Mouse (Mus musculus) testis, adult 2 months (tissue): ENCODE data around the gene Stard13.

Experiments
- CTCF ChIP-seq: fragments of 200-500 bp; IDR thresholded peaks from 2 replicates; pipeline ENCODE4 v1.5.1; 2012; ENCODE audit warnings: low read depth, mild to moderate bottlenecking, inconsistent platforms, low read length, moderate library complexity; ENCODE audit not compliant: control insufficient read depth, insufficient read depth, insufficient replicate concordance
- POLR2A ChIP-seq: fragments of 200-500 bp; IDR thresholded peaks from 2 replicates; pipeline ENCODE4 v1.6.1; 2012; ENCODE audit warnings: low read depth, mild to moderate bottlenecking, inconsistent platforms, low read length, moderate library complexity; ENCODE audit not compliant: control insufficient read depth

- TF ChIP-seq CTCF (no peak), POLR2A (no peak)
Observed at GRCm38 (mm10) chr5:151096012-151096411, 137.6 kb downstream of the Stard13 start.
